Mouse (Mus musculus) cerebellum, postnatal 4 days (tissue): ENCODE results near the gene Kcns1.
"Not testable (repeated sequence)": the region's sequence is repeated elsewhere in the genome, so short reads cannot be mapped to it uniquely, and the experiment has no call there.

Experiments used
- DNase-seq, 2 experiments: peaks; one replicate each; pipeline ENCODE4 v3.0.0; 2022; ENCODE audit warnings: low spot score in 2 of 2, mixed read lengths in 1 of 2

The Kcns1 gene

DNA sequence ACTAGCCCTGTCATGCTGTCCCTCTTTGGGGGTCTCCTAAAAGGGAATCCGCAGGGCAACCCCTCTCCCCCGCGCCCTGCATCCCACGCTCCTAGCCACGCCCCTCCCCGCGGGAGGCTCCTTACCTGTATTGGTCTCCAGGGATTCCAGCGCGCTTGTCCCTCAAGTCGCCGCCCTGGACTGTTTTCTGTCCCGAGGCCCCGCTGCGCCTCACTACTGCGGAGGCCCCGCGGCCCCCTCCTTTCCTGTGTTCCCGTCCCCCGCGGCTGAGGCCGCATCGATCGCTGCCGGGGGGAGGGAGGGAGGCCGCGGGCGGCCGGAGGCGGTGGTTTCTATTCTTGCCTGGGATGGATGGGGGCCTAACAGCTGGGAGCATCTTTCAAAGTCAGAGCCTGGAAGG is at the start of gene Kcns1:
TSS of gene Kcns1 (minus strand) at position 212 of the 400 bp plus-strand sequence.
- no peak for DNase-seq

DNA sequence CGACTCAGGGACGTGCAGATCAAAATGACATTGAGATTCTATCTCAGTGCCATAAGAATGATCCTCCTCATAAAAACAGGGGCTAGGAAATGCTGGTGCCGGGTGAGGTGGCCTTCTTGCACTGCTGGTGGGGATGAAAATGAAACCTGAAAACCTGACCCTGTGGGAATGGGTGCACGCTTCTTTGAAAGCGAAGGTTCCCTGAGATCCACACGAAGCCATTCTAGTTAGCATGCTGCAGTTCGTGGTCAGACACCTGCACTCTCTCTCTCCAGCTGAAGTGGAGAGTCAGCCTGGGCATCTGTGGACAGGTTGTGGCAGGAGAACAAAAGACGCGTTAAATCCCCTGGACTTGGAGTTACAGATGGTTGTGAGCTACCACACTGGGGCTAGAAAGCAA is 48.4 kb upstream of the Kcns1 start:
- no peak for DNase-seq

DNA sequence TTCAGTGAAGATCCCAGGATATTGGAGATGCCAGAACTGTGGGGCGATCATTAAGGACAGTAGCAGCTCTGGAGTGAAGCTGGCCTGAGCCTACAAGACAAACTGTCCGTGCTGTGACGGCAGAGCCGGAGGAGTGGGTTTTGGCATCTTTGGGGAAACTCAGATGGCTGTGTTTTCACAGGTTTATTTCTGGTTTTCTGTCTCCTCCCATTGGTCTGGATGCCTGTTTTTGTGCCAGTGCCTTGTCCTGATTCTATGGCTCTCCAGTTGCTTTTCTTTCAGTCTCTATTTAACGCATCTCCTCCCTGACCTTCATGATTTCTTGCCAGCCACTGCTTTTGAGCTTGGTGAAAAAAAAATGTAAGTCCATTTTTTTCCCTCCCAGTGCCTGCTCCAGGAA is 41.8 kb upstream of the Kcns1 start:
- no peak for DNase-seq

DNA sequence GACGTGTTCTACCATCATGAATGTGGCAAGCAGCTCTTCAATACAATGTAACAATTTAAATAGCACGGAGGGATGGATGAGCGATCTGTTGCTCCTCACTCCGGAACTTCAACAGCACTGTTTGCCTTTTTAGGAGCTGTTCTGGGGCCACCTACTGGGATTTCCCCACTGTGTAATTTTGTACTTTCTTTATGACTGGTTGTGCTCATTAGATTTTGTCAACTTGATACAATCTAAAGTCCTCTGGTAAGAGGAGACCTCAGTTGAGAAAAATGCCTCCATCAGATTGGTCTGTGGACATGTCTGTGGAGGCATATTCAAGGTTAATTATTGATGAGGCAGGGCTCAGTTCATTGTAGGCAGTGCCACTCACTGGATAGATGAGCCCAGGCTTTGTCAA is 40.0 kb upstream of the Kcns1 start:
- no peak for DNase-seq

DNA sequence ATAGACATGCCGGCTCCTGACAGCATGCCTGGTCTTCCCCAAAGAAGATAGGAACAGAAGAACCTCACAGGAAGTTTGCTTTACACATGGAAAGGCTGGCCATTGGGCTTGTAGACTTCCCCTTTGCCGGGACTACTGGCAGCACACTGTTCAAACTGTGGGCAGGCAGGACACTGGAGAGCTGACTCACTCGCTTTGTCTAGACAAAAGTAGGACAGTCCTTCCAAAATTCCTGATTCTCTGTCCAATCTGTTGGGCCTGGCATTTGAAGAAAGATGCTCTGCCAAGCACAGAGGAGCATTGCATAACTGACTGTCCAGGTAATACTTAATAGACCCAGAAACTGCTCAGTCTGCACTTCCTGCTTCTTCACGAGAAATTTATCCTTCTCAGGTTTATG is 35.8 kb upstream of the Kcns1 start:
- no peak for DNase-seq

DNA sequence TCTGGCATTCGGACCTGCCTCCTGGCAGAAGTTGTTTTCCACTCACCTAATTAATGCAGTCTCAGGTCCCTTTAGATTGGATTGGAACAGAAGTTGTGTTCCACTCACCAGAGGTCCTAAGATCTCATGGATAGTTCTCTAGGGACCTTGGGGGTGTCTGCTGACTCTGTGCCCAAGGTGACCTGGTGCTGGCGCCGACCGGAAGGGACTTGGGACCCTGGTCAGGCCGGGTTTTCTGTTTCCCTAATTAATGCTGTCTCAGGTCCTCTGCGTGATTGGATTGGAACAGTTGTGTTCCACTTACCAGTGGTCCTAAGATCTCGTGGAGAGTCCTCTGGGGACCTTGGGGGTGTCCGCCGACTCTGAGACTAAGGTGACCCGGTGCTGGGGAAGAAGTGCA is 35.1 kb upstream of the Kcns1 start:
- not testable (repeated sequence) for DNase-seq

DNA sequence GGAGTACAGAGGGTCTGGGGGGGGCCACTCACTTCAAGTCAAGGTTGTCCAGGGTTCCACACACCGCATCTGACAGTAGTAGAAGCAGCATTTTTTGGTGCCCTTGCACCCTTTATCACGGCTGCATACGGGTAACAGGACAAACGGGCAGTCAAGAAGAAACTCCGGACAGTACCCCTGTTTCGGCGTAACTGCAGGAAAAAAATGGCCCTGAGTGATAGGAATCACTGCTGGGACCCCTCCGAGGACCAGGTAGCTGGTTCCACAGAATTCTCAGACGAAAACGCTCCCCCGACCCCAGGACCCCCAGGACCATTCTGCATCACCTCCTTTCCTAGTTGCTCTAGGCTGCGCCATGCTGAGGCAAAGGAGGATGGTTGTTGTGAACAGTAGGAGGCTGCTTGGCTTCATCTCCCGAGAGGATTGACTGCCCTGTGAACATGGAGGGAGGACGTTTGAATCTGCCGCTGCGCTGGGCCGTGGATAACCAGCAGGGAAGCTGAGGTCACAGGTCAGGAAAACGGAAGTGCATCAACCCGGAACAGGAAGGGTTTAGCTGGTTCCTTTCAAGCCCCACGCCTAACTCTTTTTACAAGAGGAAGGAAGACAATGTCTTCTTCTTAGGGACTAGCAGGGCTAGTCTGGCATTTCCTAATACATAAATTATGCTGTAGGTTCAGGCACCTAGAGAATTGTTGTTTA is 28.9 kb upstream of the Kcns1 start, which contains the start of gene Wfdc15a:
TSS of gene Wfdc15a (minus strand) at position 505 of the 702 bp plus-strand sequence.
- DNase-seq = no peak

DNA sequence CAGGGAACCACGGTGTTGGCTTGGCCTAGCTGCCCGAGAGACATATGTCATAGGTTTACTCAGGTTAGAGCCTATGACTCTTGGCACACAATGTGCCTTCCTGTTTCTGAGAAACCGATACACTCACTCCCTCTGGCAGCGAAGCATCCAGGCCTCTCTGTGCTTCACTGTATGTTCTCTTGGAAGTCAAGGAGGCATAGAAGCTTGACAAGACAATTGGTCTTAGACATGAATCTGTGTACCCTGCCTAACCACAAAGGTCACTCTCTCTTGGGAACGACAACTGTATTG is 25.7 kb upstream of the Kcns1 start:
- DNase-seq = no peak

DNA sequence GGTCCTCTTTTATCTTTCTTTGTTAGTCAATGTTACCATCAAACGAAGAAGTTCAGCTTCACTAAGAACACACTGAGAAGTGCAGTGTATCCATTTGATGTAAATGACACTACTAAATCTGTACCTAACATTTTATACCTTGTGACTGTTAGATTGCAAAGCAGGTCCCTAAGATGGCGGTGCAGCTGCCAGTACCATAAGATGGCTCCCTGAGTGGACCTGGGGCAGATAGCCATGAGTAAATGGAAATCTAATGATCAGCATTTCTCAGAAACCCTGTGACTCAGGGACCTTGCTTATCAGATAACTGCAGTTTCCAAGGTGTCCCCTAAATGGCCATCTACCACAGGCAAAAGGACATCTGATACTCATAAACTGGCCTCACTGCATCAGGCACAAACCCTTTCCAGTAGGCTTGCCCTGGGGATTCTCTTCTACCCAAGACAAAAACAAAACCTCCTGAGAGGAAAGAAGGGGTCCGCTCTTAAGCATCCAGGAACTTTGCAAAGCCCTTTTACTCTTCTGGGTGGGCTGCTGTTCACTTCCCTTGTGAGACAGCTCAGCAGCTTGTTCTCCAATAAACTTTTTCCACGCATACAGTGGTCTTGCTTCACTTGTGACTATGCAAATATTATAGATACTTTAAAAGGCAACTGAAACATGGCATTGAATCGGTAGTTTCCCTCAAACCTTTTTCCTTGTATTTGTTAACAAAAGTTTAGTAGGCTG is 25.2 kb upstream of the Kcns1 start:
- DNase-seq = no peak

DNA sequence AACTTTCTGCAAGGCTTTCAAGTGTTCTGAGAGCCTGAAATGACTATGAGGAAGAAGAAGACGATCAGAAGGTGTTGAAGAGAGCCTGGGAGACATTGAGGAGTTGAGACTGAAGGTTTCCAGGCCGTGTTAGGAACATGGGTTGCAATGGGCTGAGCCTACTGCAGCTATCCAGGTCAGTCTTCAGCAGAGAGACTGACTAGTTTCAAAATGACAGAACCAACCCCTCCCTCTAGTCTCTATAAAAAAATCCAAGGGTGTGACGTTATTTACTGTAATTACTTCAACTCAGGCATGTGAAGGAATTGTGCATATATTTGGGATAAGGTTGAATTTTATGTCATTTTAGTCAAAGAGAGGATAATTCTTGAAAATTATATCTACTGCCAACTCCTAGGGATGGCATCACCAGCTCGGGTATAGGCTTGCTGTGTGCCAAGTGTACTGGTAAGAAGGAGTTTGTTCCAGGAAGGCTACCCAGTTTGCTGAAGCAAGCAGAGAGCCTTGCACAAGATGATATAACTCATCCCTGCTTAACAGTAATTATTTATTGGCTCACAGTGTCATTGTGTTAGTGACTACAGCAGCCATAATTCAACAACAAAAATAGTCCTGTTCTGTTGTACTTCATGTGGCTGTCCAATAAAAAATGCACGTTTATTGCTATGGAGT is 24.2 kb upstream of the Kcns1 start:
- no peak for DNase-seq

DNA sequence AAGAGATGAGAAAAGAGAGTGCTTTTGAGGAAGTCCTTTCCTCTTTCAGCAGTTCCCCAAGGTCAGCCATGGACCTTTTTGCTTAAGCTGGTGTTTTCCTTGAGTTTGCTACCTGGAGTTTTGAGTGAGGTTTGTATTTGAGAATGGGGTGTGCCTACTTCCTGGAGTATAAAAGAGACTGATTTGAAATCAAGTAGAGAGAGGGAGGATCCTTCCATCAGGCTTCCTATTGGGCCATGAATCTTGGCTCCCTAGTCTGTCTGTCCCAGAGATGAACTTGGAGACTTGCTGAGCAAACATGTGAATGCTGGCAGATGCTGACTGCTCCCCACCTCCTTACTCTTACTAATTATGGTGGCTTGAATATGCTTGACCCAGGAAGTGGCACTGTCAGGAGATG is 21.4 kb upstream of the Kcns1 start:
- no peak for DNase-seq

DNA sequence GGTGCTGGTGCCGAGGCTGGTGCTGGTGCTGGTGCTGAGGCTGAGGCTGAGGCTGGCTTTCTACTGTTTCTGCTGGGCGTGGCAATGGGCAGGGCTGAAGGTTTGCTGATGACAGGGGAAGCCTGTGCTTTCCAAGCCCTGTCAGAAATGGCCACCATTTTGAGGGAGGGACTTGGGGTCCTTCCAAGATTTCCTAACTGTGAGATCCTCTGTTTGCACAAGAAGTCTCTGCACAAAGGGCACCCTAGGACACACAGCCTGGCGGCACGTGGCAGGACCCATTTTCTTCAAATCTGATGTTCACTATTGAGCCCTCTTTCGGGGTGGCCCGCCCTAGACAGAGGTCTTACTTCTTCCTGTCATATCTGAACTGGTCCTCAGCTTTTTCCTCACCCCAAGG is 19.7 kb upstream of the Kcns1 start, which contains the start of gene Wfdc12:
TSS of gene Wfdc12 (minus strand) at position 33 of the 400 bp plus-strand sequence.
- DNase-seq = no peak

DNA sequence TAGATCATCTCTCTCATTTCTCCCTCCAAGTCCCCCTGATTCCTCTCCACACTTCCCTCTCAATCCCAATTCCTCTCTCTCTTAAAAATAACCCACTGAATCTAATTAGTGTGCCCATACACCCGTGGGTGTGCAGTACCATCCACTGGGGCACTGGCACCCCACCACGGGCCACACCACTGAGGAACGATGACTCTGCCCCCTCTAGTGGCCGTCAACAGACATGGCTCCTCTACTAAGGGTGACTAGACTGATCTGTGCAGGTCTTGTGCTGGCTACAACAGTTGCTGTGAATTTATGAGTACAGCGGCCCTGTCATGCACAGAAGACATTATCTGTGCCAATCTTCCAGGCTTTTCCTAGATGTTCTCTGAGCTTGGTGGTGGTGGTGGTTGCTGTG is 17.8 kb upstream of the Kcns1 start:
- DNase-seq = no peak

DNA sequence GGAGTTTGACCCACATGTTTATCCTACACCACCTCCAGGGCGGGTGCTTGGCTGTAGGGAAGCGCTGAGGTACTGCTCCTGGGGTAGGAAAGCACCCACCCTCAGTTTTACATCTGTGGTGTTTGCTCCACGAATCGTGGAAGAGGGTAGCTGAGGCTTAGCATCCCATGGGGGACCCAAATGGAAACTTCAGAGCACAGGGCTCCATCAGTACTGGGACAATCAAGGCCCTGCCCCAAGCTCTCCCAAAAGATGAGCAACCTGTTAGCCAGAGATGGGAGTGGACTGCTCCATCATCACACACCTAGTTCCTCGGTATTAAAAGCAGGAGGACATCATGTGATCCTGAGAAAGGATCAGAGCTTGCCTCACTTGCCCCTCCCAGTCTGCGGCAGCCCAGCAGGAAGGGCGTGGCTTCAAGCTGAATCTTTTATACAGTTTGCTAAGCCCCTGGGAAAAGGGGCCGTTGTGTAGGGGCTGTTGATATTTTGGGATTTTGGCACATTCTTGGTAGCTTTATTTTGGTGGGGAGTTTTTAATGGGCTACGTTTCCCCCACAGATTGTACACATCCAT is 13.3 kb upstream of the Kcns1 start:
- DNase-seq = no peak

DNA sequence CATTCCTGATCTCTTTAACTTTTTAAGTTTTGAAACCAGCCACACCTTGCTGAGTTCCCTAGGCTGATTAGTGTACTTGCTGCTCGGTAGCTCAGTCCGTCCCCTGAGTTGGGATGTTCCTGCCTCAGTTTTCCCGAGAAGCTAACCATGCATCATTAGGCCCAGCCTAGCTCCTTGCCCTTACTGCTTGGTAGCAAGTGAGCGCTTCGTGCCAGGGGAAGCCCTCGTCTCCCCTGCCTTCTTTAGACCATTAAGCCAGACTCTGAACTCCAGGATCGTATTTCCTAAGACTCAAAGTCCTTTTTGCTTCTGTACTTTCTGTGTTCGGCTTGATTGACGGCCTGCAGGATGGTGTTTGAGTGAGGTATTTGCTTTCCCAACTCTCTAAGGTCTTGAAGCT is 12.4 kb upstream of the Kcns1 start:
- DNase-seq = no peak

DNA sequence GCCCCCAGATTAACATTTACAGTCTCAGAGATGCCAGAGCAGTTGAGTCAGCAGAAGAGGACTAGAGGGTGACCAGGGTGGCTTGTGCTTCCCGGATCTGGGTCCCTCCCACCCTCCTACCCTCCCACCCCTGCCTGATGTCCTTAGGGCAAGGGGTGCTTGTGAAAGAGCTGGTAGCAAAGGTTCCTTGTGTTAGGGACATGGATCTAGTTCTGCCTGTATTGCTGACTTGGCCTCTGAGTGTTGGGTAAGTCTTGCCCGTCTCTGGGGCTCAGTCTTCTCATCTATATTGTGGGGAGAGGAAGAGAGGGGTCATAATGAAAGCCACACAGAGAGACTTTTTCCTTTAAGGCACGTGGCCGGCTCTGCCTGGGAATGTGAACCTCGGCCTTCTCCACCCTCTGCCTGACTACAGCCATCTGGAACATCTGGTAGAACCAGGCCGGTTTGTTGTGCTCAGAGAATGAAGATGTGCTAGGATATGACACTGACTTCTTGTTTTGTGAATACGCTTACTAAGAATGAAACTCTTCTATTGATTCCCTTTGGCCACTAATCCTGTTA is 11.9 kb upstream of the Kcns1 start, which contains the start of gene Wfdc5:
TSS of gene Wfdc5 (minus strand) at position 51 of the 564 bp plus-strand sequence.
- no peak for DNase-seq

DNA sequence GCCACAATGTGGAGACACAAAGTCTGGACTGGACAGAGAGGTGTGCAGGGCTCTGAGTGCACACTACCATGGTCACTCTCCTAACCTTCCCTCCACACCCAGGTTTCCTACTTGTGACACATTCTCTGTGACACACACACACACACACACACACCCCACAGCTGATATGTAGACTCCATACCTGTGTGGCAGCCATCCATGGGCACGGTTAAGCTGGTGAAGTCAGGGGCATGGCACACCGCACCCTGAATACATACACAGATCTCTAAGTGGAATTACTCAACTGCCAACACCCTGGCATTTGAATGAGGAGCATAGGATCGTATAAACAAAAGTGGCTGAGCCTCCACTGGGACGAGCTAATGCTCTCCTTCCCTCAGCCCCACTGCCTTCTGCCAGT is 9.9 kb upstream of the Kcns1 start:
- no peak for DNase-seq

DNA sequence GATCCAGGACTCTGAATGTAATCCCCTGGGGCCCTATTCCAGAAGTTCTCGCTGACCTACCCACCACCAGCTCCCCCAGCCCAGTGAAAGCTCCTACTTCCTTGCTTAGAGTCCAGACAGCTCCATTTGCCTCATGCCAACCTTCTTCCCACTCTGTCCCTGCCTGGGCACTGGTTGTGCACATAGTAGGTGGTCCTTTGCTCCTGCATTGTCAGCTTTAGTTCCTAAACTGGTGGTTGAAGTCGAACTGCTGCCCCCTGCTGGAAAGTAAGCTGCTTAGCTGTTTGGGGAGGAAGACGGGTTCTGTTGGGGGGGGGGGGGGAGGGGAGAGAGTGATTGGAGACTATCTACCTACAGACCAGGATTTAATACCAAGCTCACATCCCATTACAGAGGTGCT is 9.2 kb upstream of the Kcns1 start:
- no peak for DNase-seq

DNA sequence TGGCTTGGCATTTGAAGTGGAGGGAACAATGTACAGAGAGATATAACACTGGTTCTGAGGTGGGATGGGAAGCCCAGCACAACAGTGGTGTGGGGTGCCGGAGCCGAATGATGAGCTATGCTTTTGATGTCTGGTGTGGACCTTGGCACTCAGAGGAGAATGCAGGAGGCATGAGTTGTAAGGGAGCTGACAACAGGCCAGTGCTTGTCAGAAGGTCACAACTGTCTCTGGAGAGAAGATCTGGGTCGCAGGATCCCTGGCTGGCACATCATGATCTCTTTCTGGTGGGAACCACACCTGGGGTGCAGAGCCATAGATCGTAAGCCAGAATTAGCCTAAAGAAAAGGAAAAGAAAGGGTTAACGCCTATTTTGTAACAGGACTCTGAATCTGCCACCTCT is 6.9 kb upstream of the Kcns1 start:
- no peak for DNase-seq

DNA sequence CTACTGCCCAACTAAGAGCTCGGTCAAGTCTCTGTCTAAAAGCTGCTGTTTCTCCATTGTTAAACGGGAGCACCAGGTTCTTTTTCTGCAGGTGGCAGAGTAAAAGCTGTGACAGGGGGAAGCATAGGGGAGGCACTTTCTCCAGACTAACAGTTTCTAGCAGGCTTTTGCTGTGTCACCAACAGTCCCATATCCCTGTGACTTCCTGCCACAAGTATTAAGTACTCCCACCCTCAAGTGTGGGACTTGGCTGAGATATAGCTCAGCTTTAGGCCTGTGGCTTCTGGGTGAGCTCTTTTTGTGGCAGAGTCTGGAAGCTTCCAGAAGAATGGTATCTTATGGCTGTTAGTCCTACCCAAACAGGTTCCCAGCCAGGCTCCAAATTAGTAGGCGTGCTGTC is 4.9 kb upstream of the Kcns1 start:
- DNase-seq = no peak

DNA sequence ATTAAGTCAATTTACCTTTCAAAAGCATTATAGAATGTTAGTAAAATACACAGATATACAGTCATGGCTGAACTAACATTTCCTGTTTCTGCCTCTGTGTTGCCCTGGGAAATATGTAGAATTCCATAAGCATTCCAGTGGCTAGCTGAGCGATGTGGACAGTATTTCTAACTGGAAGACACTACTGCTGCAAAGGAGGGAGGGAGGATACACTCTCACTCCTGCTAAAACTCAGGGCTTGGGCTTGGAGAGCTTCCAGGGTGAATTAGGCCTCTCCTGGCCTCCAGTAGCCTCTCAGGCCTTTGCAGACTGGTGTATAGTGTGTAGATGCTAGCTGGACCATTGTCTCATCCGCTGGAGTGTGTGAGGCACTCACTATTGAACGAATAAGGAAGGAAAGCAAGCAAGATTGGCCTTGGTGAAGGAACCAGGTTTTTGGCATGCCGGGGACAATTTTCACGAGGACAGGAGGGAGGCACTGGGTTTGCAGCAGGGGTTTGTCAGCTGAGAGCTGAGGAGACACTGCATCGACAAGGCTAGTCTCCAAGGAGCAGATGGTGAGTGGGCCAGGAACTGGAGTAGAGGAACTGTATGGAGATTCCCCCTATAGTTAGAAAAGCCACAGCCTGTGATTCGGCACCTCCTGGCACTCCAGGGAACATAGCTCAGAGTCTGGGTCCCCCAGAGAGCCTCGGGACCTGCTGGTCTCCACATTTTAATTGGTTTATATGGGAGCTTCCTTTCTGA is 3.9 kb upstream of the Kcns1 start:
- no peak for DNase-seq

DNA sequence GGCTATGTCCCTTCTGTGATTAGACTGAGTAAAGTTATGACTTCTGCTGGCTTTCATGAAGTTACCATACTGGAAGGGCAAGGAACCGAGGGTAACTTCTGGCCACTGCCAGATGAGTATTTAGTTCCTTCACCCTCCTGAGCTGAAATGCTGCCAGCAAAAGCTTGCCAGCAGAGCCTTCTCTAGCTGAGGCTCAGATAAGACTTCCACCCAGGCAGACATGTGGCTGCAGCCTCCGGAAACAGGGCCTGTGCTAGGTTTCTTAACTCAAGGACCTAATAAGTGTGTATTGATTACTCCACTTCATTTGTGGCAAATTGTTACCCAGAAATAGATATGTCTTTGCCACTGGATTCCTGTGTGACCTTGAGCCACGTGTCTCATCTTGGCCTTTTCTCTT is 2.5 kb upstream of the Kcns1 start:
- no peak for DNase-seq
